Mouse (Mus musculus) erythroblast, embryonic 14.5 days (primary cell): ENCODE measurements around the gene Tmem145.

Experiments
- GATA1 ChIP-seq: IDR thresholded peaks from 2 replicates; pipeline ENCODE4 v1.6.1; 2012; ENCODE audit warnings: low read length, inconsistent platforms, mixed read lengths
- TAL1 ChIP-seq: IDR thresholded peaks from 3 replicates; pipeline ENCODE4 v1.6.1; 2012; ENCODE audit warnings: low read length, inconsistent platforms, mixed read lengths

GRCm38 (mm10) chr7:25278341-25279075, 27.4 kb upstream of the Tmem145 start:
- TF ChIP-seq TAL1 (no peak), GATA1 (peak; percentile 38)
